Mouse (Mus musculus) forelimb bud, embryonic 11.5 days (tissue): ENCODE measurements around the gene Actl6b.

Experiments
- DNase-seq: peaks from one replicate; pipeline ENCODE4 v3.0.0-alpha.2; 2012; ENCODE audit warnings: low read depth, low spot score

The Actl6b gene

DNA sequence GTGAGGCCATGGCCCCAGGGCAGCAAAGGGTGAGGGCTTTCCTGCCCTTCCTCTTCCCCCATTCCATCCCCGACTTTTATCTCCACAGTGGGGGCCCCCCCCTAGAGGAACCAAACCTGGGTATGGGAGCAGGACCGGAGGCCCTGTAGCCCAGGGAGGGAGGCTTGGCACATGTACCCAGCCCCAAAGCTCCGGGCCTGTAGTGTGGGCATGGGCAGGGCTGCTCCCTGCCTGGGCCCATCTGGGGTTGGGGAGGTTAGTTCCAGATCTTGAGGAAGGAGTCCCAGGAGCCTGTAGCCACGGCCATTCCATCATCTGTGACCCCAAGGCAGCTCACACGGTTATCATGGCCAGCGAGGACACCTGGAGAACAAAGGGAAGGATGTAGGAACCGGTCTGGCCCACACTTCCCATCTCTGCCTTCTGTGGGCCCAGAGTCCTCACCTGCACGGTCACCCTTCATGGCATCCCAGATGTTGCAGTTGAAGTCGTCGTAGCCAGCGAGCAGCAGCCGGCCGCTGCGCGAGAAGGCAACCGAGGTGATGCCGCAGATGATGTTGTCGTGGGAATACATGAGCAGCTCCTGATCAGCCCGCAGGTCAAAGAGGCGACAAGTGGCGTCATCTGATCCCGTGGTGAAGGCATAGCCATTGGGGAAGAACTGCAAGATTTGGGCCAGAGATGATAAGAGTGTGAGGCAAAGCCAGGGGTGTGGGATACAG lies 24.9 kb upstream of the Actl6b start:
- no peak for DNase-seq

DNA sequence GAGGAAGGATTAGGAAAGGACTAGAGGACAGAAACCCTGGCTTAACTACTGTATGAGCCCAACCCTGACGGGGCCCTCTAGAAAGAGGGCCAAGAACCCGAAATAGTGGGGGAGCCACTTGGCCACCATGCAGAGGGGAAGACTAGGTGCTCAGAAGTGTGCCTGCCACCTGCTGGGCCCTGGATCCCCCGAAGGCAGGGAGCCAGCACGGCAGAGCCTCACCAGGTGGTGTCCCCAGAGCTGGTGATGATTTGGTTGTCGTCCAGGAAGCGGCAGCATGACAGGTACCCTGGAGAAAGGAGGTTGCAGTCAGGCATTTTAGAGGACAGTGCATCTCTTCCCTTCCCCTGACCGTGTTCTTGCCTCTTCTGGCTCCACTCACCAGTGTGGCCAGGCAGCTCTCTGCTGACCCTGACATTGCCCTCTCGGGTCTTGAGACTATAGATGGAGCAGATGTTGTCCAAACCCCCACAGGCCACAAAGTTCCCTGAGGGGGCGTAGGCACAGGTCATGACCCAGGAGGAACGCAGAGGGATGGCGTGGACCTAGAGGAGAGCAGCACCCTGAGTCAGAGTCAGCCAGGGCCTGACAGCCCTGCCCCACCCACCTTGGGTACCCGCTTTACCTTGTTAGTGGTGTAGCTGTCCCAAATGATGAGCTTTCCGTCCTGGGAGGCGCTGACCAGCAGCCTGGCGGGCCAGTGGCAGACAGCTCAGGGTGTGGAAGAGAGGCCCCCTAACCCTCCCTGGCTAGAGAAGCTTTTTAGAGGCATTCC lies 23.9 kb upstream of the Actl6b start:
- DNase-seq = no peak

DNA sequence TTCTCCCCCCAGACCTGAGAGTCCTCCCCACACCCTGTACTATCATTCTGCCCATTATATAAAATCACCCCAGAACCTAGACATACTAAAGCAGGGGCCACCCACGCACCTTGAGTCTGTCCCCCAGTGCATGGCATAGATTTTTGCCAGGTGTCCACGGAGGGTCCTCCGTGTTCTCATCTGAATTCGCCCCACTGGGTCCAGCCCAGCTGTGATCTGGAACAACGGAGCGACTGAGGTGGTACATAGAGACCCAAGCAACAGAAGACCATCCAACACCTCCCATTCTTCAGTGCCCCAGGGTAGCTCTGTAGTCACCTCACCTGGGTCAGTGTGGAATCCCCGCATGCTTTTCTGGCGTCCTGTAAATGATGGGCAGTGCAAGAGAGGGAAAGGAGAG lies 23.2 kb upstream of the Actl6b start:
- DNase-seq = no peak

DNA sequence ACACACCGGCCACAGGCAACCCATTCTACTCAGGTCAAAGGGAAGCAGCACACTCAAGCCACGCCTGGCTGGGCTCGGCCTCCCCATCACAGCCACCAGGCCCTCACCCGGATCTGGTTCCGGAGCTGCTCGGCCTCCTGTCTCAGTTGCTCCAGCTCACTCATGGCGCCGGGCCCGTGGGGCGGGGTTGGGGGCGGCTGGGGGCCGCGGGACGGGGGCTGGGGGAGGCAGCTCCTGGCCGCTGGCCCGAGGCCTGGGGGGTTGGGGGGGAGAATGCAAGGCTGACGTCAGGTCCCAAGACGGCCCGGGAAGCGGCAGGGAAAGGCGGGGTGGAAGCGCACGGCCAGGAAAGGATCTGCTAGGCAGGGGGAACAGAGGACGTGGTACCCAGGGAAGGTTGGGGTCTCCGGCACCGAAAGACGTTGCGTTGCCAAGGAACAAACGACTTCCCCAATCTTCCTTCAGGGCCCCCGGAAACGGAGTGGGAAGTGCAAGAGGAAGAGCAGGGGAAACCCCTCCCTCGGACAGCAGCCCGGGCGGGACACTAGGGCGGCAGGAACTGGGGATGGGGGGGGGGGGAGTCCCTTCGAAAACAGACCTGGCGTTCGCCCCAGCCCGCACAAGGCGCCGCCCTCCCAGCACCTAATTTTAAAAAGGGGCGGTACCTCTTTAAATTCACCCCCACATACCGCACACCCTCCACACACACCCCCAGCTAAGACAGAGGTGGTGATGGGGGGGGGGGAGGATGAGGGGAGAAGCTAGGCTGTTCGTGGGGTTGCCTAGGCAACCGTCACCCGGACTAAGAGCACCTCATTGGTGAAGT lies 22.5 kb upstream of the Actl6b start:
- peak; percentile 77 for DNase-seq

DNA sequence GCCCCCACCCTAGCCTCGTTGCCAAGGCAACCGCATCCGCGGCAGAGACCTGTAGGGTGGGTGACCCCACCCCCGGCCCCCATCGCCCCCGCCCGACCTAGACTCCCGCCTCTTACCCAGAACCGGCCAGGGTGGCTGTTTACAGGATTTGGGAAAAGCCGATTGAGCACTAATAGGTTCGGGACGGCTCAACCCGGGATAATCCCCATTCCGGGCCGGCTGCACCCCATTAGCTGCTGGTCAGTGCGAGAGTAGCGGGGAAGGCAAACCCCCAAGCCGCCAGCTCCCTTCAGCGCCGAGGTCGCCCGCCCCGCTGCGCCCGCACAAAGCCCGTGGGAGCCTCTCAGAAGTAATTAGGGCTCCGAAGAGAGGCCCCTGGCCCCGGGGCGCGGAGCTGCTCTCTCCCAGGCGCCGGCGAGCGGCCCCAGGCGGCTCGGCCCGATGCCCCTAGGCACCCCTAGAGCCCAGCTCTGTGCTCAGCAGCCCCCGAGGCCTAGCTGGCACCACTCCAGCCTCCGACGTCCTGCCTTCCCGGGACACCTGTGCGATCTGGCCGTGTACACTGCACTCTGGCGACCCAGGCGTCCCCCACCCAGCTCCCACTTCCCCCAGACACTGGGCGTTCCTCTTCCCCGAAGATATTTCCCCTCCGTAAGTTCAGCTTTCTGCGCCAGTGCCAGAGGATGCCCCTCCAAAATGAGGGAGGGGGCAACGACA lies 21.7 kb upstream of the Actl6b start:
- no peak for DNase-seq

DNA sequence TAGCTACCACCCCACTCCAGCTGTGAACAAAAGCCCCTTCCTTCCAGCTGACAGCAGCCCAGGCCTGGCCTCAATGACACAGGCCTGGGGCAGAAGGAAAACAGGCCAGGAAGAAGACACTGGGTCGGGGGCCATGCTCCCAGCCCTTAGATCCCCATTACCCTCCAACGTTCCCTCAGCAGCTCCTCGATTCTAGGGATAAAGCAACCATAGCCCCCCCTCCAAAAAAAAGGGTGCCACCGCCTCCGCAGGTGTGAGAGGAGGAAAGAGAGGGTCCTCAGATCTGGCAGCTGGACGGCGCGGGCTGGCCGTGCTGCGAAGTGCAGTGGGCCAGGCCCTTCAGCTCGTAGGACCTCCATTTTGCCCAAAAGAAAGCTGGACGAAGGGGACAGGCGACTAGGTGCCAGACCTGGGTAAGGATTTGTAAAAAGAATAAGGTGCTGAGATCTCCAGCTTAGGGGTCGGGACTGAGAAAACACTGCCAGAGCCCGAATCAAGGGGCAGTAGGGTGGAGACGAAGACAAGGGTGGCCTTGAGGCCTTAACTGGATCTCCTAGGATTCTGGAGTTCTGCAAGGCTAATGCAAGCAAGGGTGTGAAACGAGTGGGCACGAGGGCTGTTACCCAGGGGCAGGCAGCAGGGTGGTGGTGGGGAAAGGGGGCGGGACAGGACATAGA lies 21.0 kb upstream of the Actl6b start:
- no peak for DNase-seq

DNA sequence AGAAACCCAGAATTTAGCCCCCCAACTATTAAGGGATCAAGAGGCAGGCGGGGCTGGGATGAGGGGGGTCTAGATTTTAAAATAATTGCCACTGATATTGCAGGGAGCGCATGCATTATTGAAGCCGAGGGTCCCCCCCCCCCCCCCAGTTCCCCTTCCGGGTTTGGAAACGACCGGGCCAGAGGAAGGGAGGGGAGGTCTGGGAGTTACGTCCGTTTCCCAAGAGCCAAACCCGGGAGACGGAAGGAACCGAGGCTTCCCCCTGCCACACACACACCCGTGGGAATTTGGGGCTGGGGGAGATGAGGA lies 20.6 kb upstream of the Actl6b start:
- no peak for DNase-seq

DNA sequence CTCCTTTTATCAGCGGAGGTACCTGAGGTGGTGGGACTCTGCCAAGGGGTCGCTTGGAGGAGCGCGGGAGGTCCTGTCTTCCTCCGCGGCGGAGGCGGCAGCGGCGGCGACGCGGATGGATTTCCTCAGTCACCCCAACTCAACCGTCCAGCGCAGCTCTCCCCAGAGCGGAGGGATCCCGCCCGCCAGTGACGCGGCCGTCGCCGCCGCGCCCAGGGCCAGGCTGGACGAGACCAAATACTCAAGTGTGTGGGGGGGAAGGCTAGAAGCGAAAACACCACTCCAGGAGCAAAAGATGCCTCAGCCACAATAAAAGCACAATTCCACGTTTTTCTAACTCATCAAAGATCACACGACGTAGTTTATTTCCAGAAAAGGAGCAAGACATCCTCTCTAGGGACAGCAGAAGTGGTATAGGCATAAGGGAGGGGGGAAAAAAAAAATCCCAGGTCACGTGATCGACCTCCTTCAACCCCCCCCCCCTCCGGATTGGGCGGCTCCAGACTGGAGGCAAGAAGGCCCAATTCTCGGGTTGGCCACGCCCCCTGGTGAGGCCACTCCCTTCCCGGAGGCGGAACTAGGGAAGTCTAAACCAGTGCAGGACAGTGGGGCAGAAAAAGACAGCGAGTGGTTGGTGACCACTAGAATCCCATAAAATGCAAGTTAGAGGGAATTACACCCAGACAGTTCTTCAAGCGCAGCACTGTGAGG lies 20.0 kb upstream of the Actl6b start, which contains the start of the genes Epo and Gnb2:
Gene Epo (minus strand): TSS at position 126 of the 711 bp plus-strand sequence.
Gene Gnb2 (minus strand): TSS at position 394 of the 711 bp plus-strand sequence.
- peak; percentile 98 for DNase-seq

DNA sequence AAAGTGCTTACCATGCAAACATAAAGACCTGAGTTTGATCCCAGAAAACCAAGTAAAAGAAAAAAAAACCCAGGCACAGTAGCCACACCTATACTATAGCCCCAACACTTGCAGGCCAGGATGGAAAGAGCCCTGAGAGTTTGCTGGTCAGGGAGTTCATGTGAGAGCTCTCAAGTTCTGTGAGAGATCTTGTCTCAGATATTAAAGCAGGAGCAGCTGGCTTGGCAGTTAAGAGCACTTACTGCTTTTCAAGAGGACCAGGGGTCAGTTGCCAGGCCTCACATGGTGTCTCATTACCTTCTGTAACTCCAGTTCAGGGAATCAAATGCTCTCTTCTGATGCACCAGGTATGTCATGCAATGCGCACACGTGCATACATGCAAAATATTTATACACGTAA lies 18.6 kb upstream of the Actl6b start:
- no peak for DNase-seq

DNA sequence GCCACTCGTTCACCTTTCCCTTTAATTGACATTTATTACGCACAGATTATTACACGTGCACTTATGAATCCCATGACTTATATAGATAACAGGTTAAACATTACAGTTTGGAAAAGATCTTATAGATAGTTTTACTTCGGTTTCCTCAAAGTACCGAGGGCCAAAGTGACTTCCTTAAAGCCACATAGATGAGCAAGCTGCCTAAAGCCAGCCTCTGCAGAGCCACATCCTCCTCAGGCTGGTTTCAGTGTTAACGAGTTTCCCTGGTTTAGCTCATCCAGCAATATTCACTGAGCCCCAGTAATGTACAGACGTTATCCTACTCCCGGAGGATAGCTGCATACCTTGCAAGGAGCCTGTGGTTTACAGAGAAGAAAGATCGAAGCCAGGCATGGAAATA lies 18.0 kb upstream of the Actl6b start:
- no peak for DNase-seq

DNA sequence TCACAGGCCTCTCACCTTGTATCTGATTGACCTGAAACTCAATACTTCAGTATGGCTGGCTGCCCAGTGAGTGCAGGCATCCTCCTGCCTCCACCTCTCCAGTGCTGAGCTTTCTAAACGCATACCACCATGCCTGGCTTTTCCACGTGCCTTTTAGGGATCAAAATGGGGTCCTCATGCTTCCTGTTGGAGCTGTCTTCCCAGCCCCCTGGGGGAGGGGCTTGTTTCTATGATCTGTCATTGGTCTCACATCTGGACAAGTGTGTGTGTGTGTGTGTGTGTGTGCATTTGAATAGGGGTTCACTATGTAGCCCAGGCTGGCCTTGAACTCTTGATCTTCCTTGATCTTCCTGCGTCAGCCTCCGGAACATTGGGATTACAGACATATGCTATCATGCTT lies 15.9 kb upstream of the Actl6b start:
- DNase-seq = no peak

DNA sequence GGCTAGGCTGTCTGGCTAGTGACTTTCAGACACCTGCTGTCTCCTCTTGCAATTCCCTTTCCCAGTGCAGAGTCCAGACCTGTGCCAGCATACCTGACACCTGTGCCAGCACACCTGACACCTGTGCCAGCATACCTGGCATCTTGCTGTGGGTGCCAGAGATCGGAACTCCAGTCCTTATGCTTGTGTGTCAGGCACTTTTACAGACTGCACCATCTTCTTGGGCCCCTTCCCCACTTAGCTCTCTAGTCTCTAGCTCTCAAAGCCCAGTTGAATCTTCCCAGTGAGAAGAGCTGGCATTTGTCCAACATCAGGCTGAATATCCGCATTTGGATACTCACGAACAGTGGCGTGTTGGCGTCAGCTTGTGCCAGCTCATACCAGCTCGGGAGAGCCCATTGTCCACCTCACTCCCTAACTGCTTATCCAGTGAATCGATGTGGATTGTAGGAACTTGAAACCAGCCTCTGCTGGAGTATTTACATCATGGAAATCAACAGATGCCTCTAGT lies 14.0 kb upstream of the Actl6b start:
- no peak for DNase-seq

DNA sequence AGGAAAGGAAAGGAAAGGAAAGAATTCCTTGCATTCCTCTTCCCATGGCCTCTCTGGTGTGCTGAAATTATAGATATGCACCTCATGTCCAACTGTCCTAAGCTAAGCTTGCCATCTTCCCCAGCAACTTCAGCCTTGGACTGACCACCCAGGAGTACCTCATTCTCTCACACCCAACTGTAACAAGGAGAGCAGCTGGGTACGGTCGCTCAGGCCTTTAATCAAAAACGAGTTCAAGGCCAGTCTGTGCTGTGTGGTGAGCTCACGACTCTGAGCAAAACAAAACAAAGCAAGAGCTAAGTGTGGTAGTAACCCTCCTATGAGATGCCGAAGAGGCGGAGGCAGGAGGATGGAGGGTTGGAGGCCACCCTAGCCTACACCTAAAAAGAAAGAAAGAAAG lies 12.3 kb upstream of the Actl6b start:
- no peak for DNase-seq

DNA sequence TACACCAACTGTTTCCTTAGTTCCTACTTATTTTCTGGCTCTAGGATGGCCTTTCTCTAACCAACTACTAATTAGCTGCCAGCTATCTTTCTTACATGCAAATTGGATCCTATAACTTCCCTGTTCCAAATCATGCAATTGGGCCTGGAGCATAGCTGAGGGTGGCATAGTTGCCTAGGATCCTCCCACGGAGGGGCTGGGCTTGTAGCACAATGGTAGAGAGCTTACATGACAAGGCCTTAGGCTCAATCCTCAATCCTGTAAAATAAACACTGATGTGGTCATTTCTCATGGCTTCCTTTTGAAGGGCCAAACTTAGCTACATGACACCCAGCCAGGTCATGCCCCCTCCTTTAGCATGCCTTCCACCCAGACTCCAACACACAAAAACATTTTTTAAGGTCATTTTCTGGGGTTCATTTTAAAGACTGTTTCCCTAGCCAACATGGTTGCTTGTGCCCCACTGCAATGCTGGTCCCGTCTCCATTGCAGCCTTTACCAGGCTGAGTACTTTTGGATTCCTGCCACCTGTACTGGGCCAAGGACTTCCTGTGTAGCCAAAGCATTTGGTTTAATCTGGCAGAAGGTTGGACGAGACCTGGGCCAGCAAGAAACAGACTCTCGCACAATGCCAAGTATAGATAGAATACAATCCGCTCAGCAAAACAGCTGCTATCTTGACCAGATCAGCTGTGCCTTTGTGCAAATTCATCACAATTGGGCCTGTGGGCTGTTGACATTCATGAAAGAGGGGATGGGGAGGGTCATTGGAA lies 11.4 kb upstream of the Actl6b start:
- DNase-seq = no peak

DNA sequence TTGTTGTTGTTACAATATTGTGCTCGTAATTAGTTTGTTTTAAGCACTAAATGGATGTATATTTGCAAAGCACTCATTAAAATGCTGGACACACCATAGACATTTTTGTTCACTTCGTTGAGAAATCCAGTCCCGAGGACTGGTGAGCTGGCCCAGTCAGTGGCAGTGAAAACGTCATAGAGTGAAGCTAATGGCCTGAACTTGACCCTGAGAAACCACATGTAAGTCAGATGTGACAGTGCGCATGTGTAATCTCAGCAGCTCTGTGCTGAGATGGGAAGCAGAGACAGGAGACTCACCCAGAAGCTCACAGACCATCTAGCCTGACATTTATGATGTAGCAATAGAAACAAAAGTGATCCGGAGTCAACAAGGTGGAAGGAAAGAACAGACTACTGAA lies 8.4 kb upstream of the Actl6b start:
- DNase-seq = no peak

DNA sequence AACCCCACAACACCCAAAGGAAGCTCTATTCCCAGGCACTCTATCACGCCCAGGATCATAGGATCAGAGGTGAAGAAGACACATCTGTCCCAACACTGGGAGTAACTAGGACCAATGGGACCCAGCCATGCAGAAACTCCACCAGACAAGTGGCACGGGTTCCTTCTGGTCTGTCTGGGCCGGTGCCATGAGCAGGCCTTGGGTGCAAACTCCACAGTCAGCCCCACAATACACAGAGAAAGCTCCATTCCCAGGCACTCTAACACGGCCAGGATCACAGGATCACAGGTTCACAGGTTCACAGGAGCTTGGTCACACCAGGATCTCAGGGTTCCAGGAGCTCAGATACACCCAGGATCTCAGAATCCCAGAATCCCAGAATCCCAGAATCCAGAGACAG lies 7.7 kb upstream of the Actl6b start:
- DNase-seq = no peak

DNA sequence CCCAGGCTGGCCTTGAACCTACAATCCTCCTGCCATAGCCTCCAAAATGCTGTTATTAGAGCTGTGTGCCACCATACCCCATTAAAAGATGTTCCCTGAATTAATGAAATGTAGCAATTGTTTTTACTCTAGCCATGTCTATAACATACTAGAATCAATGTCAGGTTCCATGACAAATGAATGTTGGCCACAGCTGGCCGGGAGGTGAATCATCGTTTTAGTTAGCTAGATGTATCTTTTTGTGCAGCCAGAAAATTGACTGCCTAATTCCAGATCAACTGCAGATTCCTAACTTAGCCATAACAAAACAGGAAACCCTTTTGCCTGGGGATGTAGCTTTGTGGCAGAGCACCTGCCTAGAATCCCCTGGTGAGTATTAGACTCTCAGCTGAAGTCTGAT lies 3.5 kb upstream of the Actl6b start:
- no peak for DNase-seq

DNA sequence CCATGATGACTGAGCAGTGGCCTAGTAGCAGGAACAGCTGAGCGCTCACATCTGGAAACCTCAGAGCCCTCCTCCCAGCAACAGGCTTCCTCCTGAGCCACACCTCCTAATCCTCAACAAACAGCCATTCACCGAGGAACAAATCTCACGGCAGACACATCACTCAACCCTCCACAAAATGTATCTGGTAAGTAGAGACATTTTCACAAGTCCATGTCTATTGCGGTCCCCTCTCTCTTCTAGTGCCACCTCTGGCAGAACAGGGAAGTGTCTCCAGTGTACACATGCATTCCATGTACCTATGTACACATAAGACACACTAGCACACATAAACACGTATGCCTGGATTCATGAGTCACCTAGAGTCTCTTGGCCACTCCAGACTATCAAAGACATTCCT lies 2.2 kb upstream of the Actl6b start:
- DNase-seq = no peak

DNA sequence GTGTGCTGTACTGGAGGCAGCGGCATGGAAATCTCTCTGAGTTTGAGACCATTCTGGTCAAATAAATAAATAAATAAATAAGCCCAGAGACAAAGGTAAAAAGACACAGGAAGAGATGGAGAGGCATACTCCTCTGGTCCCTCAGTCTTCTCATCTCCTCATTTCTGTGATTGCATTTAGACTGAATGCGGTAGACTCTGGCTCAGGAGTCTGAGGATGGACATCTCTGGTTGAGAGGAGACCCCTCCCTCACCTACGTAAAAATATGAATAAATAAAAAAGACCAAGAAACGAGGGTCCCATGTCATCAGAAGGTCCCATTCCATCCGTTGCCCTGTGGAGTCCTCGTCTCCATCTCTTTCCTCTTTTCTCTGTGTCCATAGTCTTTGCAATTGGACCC lies 317 bp upstream of the Actl6b start:
- no peak for DNase-seq

DNA sequence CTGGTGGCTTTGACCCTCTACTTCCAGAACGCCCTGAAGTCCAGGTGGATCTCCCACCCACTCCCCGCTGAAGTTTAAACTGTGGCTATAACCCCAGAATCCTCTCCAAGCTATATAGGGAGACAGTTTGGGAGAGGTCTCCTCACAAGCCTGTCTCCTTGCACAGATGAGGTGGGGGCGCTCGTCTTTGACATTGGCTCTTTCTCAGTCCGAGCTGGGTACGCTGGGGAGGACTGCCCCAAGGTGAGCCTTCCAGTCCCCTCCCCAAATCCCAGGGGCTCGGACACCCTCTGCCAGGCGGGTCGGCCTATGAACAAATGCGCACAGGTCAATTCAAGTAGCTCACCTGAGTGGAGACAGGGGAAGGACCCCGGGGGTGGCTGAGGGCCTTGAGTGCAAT lies 581 bp downstream of the Actl6b start:
- no peak for DNase-seq
